Mouse (Mus musculus) heart, adult 8-10 months (tissue): Measurements from ENCODE around the gene Fus. TPM values are rescaled to one million over a fixed set of nuclear protein-coding genes. Genes with fewer than 3 reads are reported as not detected.

ENCODE experiments used
- total RNA-seq, 4 experiments: library from RNA; stranded (reverse); gene quantifications; 2 replicates each; pipeline ENCODE4 v1.2.4; 2022

The Fus gene
- total RNA-seq, 4 experiments from 2014 or later = 129 to 232 (median 187) TPM

Other genes starting within 250 kb of the Fus start
- gene Ctf2, start 235.3 kb upstream of the Fus start, total RNA-seq = not detected
- gene Fbxl19, start 222.9 kb upstream of the Fus start, total RNA-seq = 1 to 10 TPM; 1.9 to 4.9 (median 3.2) TPM
- 10 to 100 TPM; 20.0 to 26.6 (median 24.7) TPM for gene Orai3, start 197.6 kb upstream of the Fus start, total RNA-seq
- 10 to 100 TPM; 15.4 to 23.1 (median 17.9) TPM for gene Setd1a, start 190.8 kb upstream of the Fus start, total RNA-seq
- gene Gm49388, start 181.8 kb upstream of the Fus start, total RNA-seq = 1 to 10 TPM; 1.9 to 3.3 (median 2.7) TPM
- 10 to 100 TPM; 11.8 to 14.5 (median 12.7) TPM for gene Hsd3b7, start 166.9 kb upstream of the Fus start, total RNA-seq
- 10 to 100 TPM; 61.9 to 68.0 (median 66.0) TPM for gene Stx4a, start 143.2 kb upstream of the Fus start, total RNA-seq
- under 1 TPM; 0.27 to 0.66 (median 0.51) TPM for gene Stx1b, start 142.9 kb upstream of the Fus start, total RNA-seq
- gene Zfp646, start 91.2 kb upstream of the Fus start, total RNA-seq = 10 to 100 TPM; 16.1 to 19.5 (median 17.9) TPM
- gene Zfp668, start 90.6 kb upstream of the Fus start, total RNA-seq = 1 to 10 TPM; 3.8 to 4.7 (median 4.3) TPM
- 1 to 10 TPM in 1 of 4 experiments, under 1 TPM in 3; 0.29 to 1.6 (median 0.74) TPM for gene Prss53, start 76.5 kb upstream of the Fus start, total RNA-seq
- under 1 TPM in 1 of 4 experiments, not detected in 3; 0.34 TPM for gene Gm21974, start 72.0 kb upstream of the Fus start, total RNA-seq
- 10 to 100 TPM; 14.2 to 19.1 (median 17.3) TPM for gene Vkorc1, start 71.8 kb upstream of the Fus start, total RNA-seq
- gene Bckdk, start 63.4 kb upstream of the Fus start, total RNA-seq = 100 to 1,000 TPM; 119 to 144 (median 142) TPM
- 10 to 100 TPM; 13.6 to 16.8 (median 15.3) TPM for gene Kat8, start 54.9 kb upstream of the Fus start, total RNA-seq
- gene Prss8, start 37.4 kb upstream of the Fus start, total RNA-seq = not detected
- 10 to 100 TPM in 1 of 4 experiments, 1 to 10 TPM in 3; 8.7 to 10.4 (median 8.9) TPM for gene Prss36, start 20.7 kb upstream of the Fus start, total RNA-seq
- gene Pycard, start 26.4 kb downstream of the Fus start, total RNA-seq = 10 to 100 TPM in 1 of 4 experiments, 1 to 10 TPM in 3; 5.4 to 11.0 (median 7.9) TPM
- gene Trim72, start 36.5 kb downstream of the Fus start, total RNA-seq = 100 to 1,000 TPM; 292 to 380 (median 338) TPM
- gene Itgam, start 95.2 kb downstream of the Fus start, total RNA-seq = 10 to 100 TPM in 1 of 4 experiments, 1 to 10 TPM in 3; 2.2 to 26.5 (median 3.1) TPM
- gene Gm49368, start 95.2 kb downstream of the Fus start, total RNA-seq = under 1 TPM in 1 of 4 experiments, not detected in 3; 0.09 TPM
- under 1 TPM; 0.16 to 0.41 (median 0.27) TPM for gene Itgax, start 162.1 kb downstream of the Fus start, total RNA-seq
- gene Itgad, start 186.9 kb downstream of the Fus start, total RNA-seq = under 1 TPM in 1 of 4 experiments, not detected in 3; 0.09 TPM
- 1,000 to 10,000 TPM; 2,334 to 3,880 (median 3,044) TPM for gene Cox6a2, start 238.9 kb downstream of the Fus start, total RNA-seq